Mouse (Mus musculus): Measurements from ENCODE around the gene Usp9y. TPM values are rescaled to one million over a fixed set of nuclear protein-coding genes. Genes with fewer than 3 reads are reported as not detected.

The Usp9y gene
- total RNA-seq (2023; ENCODE audit: inconsistent age) = not detected in 4 replicates

GRCm38 (mm10) chrY:1459682-1460081 is at the start of gene Usp9y:
Usp9y (minus strand) TSS chrY:1459782.

GRCm38 (mm10) chrY:1286171-1286795 is 173.3 kb downstream of the Usp9y start, which contains the start of gene Ddx3y:
Ddx3y (minus strand) TSS chrY:1286629.

Other genes with a start within 250 kb of the Usp9y start
- 0.29 TPM in 1 of 4 replicates, not detected in the others for gene Uty, start 214.0 kb downstream of the Usp9y start, total RNA-seq (2023; ENCODE audit: inconsistent age)
- gene Ddx3y, start 173.2 kb downstream of the Usp9y start, total RNA-seq (2023; ENCODE audit: inconsistent age) = not detected in 4 replicates